Comparison of ENCODE assay signal across 9 mouse cellular contexts in genomic region chr2:120976308-120976707, GRCm38 (mm10). TPM values are rescaled to one million over a fixed set of nuclear protein-coding genes. Genes with fewer than 3 reads are reported as not detected.
A peak's percentile ranks its signal among the peaks of the same experiment; 100 is the strongest.
DNase-seq lines count a peak whose midpoint lies in the region; ATAC-seq lines count a peak whose summit lies in the region.
"Had no signal": no experiment of that assay in that cellular context is flagged by ENCODE, and none has a peak within 500 bp of the region (broad histone marks: within the 10 kb centered on the region; RNA-seq: fewer than 3 reads in every experiment).

No protein-coding gene starts in this region.

- 57% methylated on average over 4 of the region's 4 CpGs for WGBS in heart, embryonic 15.5 days
- 51% methylated on average over 4 of the region's 4 CpGs for WGBS in hindbrain, embryonic 10.5 days

- no peak for DNase-seq in heart, postnatal 25 days (ENCODE audit: low spot score)
- peak; percentile 59 for DNase-seq in MEL-GATA-1-ER (ENCODE audit: extremely low read depth, low read depth)
- no peak for DNase-seq in hindbrain, embryonic 10.5 days (ENCODE audit: low spot score)
- DNase-seq in ovary, adult 18-20 months (ENCODE audit: low spot score): no peak
- no peak for DNase-seq in adrenal gland, postnatal 25 days
- DNase-seq in testis, postnatal 14 days (ENCODE audit: low spot score): no peak

- no peak overlapping the region for H3K9ac ChIP-seq in heart, embryonic 15.5 days

- H3K4me2 ChIP-seq in heart, embryonic 15.5 days: 0 out of 2 replicates have a peak overlapping the region, but pooled peaks have one; percentile 19

- no peak for ATAC-seq in heart, embryonic 15.5 days (replicated peaks; ENCODE audit: insufficient number of reproducible peaks, insufficient read depth, low FRiP score, low read depth)
- 0 out of 2 replicates have a peak, but pooled peaks have one; percentile 37 for ATAC-seq in megakaryocyte-erythroid progenitor cell, adult 5-6 weeks (replicated peaks; ENCODE audit: low FRiP score, low TSS enrichment, poor library complexity, severe bottlenecking)

- H3K27me3 ChIP-seq in heart, embryonic 15.5 days: no peaks in the 10 kb centered on the region
- H3K27me3 ChIP-seq in hindbrain, embryonic 10.5 days (ENCODE audit: insufficient read depth, poor library complexity, severe bottlenecking): no peaks in the 10 kb centered on the region

- peaks cover 6% of the 10 kb centered on the region; the same call in 1 of the 2 replicates for H3K4me1 ChIP-seq in heart, embryonic 15.5 days (replicated peaks)
- peaks cover 21% of the 10 kb centered on the region for H3K4me1 ChIP-seq in hindbrain, embryonic 10.5 days (replicated peaks)
- H3K4me1 ChIP-seq: embryonic facial prominence, embryonic 12.5 days had no signal

- H3K27ac ChIP-seq in heart, embryonic 15.5 days: no peak overlapping the region
- no peak overlapping the region for H3K27ac ChIP-seq in hindbrain, embryonic 10.5 days
- H3K27ac ChIP-seq: embryonic facial prominence, embryonic 12.5 days had no signal

- no peaks in the 10 kb centered on the region for H3K36me3 ChIP-seq in heart, embryonic 15.5 days
- no peaks in the 10 kb centered on the region for H3K36me3 ChIP-seq in hindbrain, embryonic 10.5 days
- H3K36me3 ChIP-seq: embryonic facial prominence, embryonic 12.5 days had no signal

- H3K4me3 ChIP-seq in heart, embryonic 15.5 days: 0 out of 2 replicates have a peak overlapping the region, but pooled peaks have one; percentile 14
- peak overlapping the region; percentile 88 for H3K4me3 ChIP-seq in hindbrain, embryonic 10.5 days

- no peaks in the 10 kb centered on the region for H3K9me3 ChIP-seq in heart, embryonic 15.5 days (replicated peaks)
- no peaks in the 10 kb centered on the region for H3K9me3 ChIP-seq in hindbrain, embryonic 10.5 days
- H3K9me3 ChIP-seq: embryonic facial prominence, embryonic 12.5 days had no signal

- intact Hi-C loops in heart, postnatal 25 days (cut with DNase I): no loop called here

RNA-seq across cellular contexts. Expression of gene Tmem62, which starts 0.5 kb away (rescaled TPM):
- 2.8 and 2.9 TPM in 2 replicates for polyA plus RNA-seq in heart, embryonic 15.5 days (2015; fragmentation: Nextera tagmentation; extraction: Ambion mirVana)
- 1 to 10 TPM; 3.5 to 4.9 TPM for total RNA-seq in heart, postnatal 25 days (2021)
- 4.1 TPM in 2 replicates for polyA plus RNA-seq in hindbrain, embryonic 10.5 days (2016; fragmentation: Nextera tagmentation; extraction: Ambion mirVana)
- total RNA-seq in megakaryocyte-erythroid progenitor cell, adult 5-6 weeks (2014; fragmentation: Nextera tagmentation): 4.4 and 5.8 TPM in 2 replicates
- 5.2 and 16.5 TPM in 2 replicates for total RNA-seq in megakaryocyte-erythroid progenitor cell, adult 5-6 weeks (2017)
- total RNA-seq in adrenal gland, postnatal 25 days (2021): 26.7 and 27.9 TPM in 2 replicates

RNA-seq across cellular contexts. Expression of gene Ubr1, which starts 5.8 kb away (rescaled TPM):
- 17.5 and 21.3 TPM in 2 replicates for polyA plus RNA-seq in heart, embryonic 15.5 days (2015; fragmentation: Nextera tagmentation; extraction: Ambion mirVana)
- total RNA-seq in heart, postnatal 25 days (2021): 10 to 100 TPM; 21.6 to 22.1 TPM
- 21.8 and 23.0 TPM in 2 replicates for polyA plus RNA-seq in hindbrain, embryonic 10.5 days (2016; fragmentation: Nextera tagmentation; extraction: Ambion mirVana)
- total RNA-seq in megakaryocyte-erythroid progenitor cell, adult 5-6 weeks (2014; fragmentation: Nextera tagmentation): 32.9 and 36.0 TPM in 2 replicates
- 36.1 and 39.5 TPM in 2 replicates for total RNA-seq in megakaryocyte-erythroid progenitor cell, adult 5-6 weeks (2017)
- 27.7 and 40.6 TPM in 2 replicates for total RNA-seq in adrenal gland, postnatal 25 days (2021)

RNA-seq across cellular contexts. Expression of gene Ccndbp1, which starts 31.9 kb away (rescaled TPM):
- 41.9 and 42.9 TPM in 2 replicates for polyA plus RNA-seq in heart, embryonic 15.5 days (2015; fragmentation: Nextera tagmentation; extraction: Ambion mirVana)
- total RNA-seq in heart, postnatal 25 days (2021): 10 to 100 TPM; 27.9 to 33.7 TPM
- polyA plus RNA-seq in hindbrain, embryonic 10.5 days (2016; fragmentation: Nextera tagmentation; extraction: Ambion mirVana): 39.7 and 48.7 TPM in 2 replicates
- total RNA-seq in megakaryocyte-erythroid progenitor cell, adult 5-6 weeks (2014; fragmentation: Nextera tagmentation): 52.3 and 61.3 TPM in 2 replicates
- 28.9 and 73.9 TPM in 2 replicates for total RNA-seq in megakaryocyte-erythroid progenitor cell, adult 5-6 weeks (2017)
- 48.2 and 51.3 TPM in 2 replicates for total RNA-seq in adrenal gland, postnatal 25 days (2021)
